Mouse (Mus musculus) MEL (cell line): ENCODE data around the gene Cela3b. TPM values are rescaled to one million over a fixed set of nuclear protein-coding genes. Genes with fewer than 3 reads are reported as not detected.

Experiments
- DNase-seq: peaks from one replicate; pipeline ENCODE4 v3.0.0; 2011; ENCODE audit warnings: low read depth, low spot score
- H3K27ac ChIP-seq: 2 replicates; pipeline ENCODE4 v1.5.1; 2012; ENCODE audit warnings: low read depth, mild to moderate bottlenecking, control low read depth, low read length, moderate library complexity; ENCODE audit not compliant: control insufficient read depth
- H3K27me3 ChIP-seq, 2 experiments: fragments of 150-350 bp in 1 of 2; sonication (generic) in 1 of 2; 2 replicates each; pipeline ENCODE4 v1.6.1; 2012; ENCODE audit warnings: low read length in 2 of 2, mild to moderate bottlenecking in 2 of 2, improper control_type of control experiment in 1 of 2, moderate library complexity in 1 of 2; ENCODE audit not compliant: insufficient read depth in 2 of 2, control insufficient read depth in 1 of 2
- H3K36me3 ChIP-seq, 2 experiments: 2 replicates each; pipeline ENCODE4 v1.6.1; 2012 to 2014; ENCODE audit warnings: low read length in 2 of 2, improper control_type of control experiment in 1 of 2, inconsistent platforms in 1 of 2, mild to moderate bottlenecking in 1 of 2; ENCODE audit not compliant: insufficient read depth in 2 of 2, control insufficient read depth in 1 of 2
- H3K4me1 ChIP-seq, 2 experiments: fragments of 150-350 bp in 1 of 2; sonication (generic) in 1 of 2; 2 replicates each; pipeline ENCODE4 v1.6.1; 2012; ENCODE audit warnings: low read length in 2 of 2, improper control_type of control experiment in 1 of 2, mild to moderate bottlenecking in 1 of 2; ENCODE audit not compliant: insufficient read depth in 2 of 2, control insufficient read depth in 1 of 2
- H3K4me3 ChIP-seq, 2 experiments: fragments of 150-350 bp in 1 of 2; sonication (generic) in 1 of 2; 2 replicates each; pipeline ENCODE4 v1.5.1; 2012; ENCODE audit warnings: low read depth in 2 of 2, low read length in 2 of 2, mild to moderate bottlenecking in 2 of 2, moderate library complexity in 2 of 2, control low read depth in 1 of 2, improper control_type of control experiment in 1 of 2; ENCODE audit not compliant: control insufficient read depth in 1 of 2, insufficient read depth in 1 of 2
- H3K79me2 ChIP-seq: 2 replicates; pipeline ENCODE4 v1.6.1; 2012; ENCODE audit warnings: mild to moderate bottlenecking, low read length, moderate library complexity; ENCODE audit not compliant: control insufficient read depth, poor library complexity, insufficient read depth
- H3K9ac ChIP-seq: 2 replicates; pipeline ENCODE4 v1.6.1; 2012; ENCODE audit warnings: low read depth, mild to moderate bottlenecking, control low read depth, low read length, moderate library complexity; ENCODE audit not compliant: control insufficient read depth, poor library complexity, severe bottlenecking
- H3K9me3 ChIP-seq: fragments of 150-350 bp; sonication (generic); replicated peaks from 2 replicates; pipeline ENCODE4 v1.6.1; 2012; ENCODE audit warnings: mild to moderate bottlenecking, low read length, improper control_type of control experiment, moderate library complexity; ENCODE audit not compliant: insufficient read depth
- BHLHE40 ChIP-seq: IDR thresholded peaks from 2 replicates; pipeline ENCODE4 v1.6.1; 2012; ENCODE audit warnings: low read depth, mild to moderate bottlenecking, inconsistent platforms, low read length, improper control_type of control experiment, borderline replicate concordance
- CHD1 ChIP-seq: IDR thresholded peaks from 2 replicates; pipeline ENCODE4 v1.6.1; 2012; ENCODE audit warnings: low read depth, mild to moderate bottlenecking, inconsistent platforms, low read length, improper control_type of control experiment
- CHD2 ChIP-seq: IDR thresholded peaks from 2 replicates; pipeline ENCODE4 v1.6.1; 2011; ENCODE audit warnings: low read length, improper control_type of control experiment
- E2F4 ChIP-seq: IDR thresholded peaks from 2 replicates; pipeline ENCODE4 v1.6.1; 2011; ENCODE audit warnings: low read depth, low read length, improper control_type of control experiment, borderline replicate concordance
- ELF1 ChIP-seq: IDR thresholded peaks from 2 replicates; pipeline ENCODE4 v1.6.1; 2014; ENCODE audit warnings: low read depth, mild to moderate bottlenecking, inconsistent platforms, low read length, improper control_type of control experiment, moderate library complexity
- ETS1 ChIP-seq: IDR thresholded peaks from 2 replicates; pipeline ENCODE4 v1.6.1; 2012; ENCODE audit warnings: low read depth, mild to moderate bottlenecking, inconsistent platforms, low read length, improper control_type of control experiment, moderate library complexity
- GABPA ChIP-seq: IDR thresholded peaks from 2 replicates; pipeline ENCODE4 v1.6.1; 2012; ENCODE audit warnings: low read depth, mild to moderate bottlenecking, inconsistent platforms, low read length, improper control_type of control experiment, moderate library complexity
- GATA1 ChIP-seq: IDR thresholded peaks from 2 replicates; pipeline ENCODE4 v1.6.1; 2011; ENCODE audit warnings: low read depth, low read length, improper control_type of control experiment
- HCFC1 ChIP-seq: IDR thresholded peaks from 2 replicates; pipeline ENCODE4 v1.6.1; 2012; ENCODE audit warnings: low read depth, mild to moderate bottlenecking, inconsistent platforms, low read length, improper control_type of control experiment, moderate library complexity
- JUND ChIP-seq: IDR thresholded peaks from 2 replicates; pipeline ENCODE4 v1.6.1; 2011; ENCODE audit warnings: low read depth, mild to moderate bottlenecking, improper control_type of control experiment, low read length
- KAT2A ChIP-seq: conservative IDR thresholded peaks from 2 replicates; pipeline ENCODE4 v1.6.1; 2012; ENCODE audit warnings: low read depth, low read length, improper control_type of control experiment, inconsistent platforms
- MAX ChIP-seq: IDR thresholded peaks from 2 replicates; pipeline ENCODE4 v1.6.1; 2011; ENCODE audit warnings: low read length, improper control_type of control experiment
- MAZ ChIP-seq: IDR thresholded peaks from 2 replicates; pipeline ENCODE4 v1.6.1; 2012; ENCODE audit warnings: low read depth, mild to moderate bottlenecking, inconsistent platforms, low read length, improper control_type of control experiment
- MXI1 ChIP-seq: IDR thresholded peaks from 2 replicates; pipeline ENCODE4 v1.6.1; 2011; ENCODE audit warnings: mild to moderate bottlenecking, low read depth, low read length, improper control_type of control experiment
- MYB ChIP-seq: IDR thresholded peaks from 2 replicates; pipeline ENCODE4 v1.6.1; 2011; ENCODE audit warnings: mild to moderate bottlenecking, low read depth, low read length, improper control_type of control experiment
- MYC ChIP-seq: IDR thresholded peaks from 2 replicates; pipeline ENCODE4 v1.6.1; 2011; ENCODE audit warnings: low read depth, mild to moderate bottlenecking, low read length, improper control_type of control experiment, moderate library complexity
- NELFE ChIP-seq: IDR thresholded peaks from 2 replicates; pipeline ENCODE4 v1.6.1; 2011; ENCODE audit warnings: low read depth, low read length, improper control_type of control experiment
- POLR2A ChIP-seq, 2 experiments: IDR thresholded peaks; 2 replicates each; pipeline ENCODE4 v1.6.1; 2011 to 2012; ENCODE audit warnings: low read length in 2 of 2, mild to moderate bottlenecking in 2 of 2, control low read depth in 1 of 2, improper control_type of control experiment in 1 of 2, low read depth in 1 of 2, moderate library complexity in 1 of 2; ENCODE audit not compliant: control insufficient read depth in 1 of 2, insufficient read depth in 1 of 2, poor library complexity in 1 of 2
- POLR2AphosphoS2 ChIP-seq: IDR thresholded peaks from 2 replicates; pipeline ENCODE4 v1.6.1; 2011; ENCODE audit warnings: low read length, improper control_type of control experiment
- POLR2AphosphoS5 ChIP-seq: IDR thresholded peaks from 2 replicates; pipeline ENCODE4 v1.6.1; 2012; ENCODE audit warnings: low read depth, borderline replicate concordance, mild to moderate bottlenecking, inconsistent platforms, low read length, moderate library complexity, mixed read lengths
- RAD21 ChIP-seq: IDR thresholded peaks from 2 replicates; pipeline ENCODE4 v1.6.1; 2011; ENCODE audit warnings: mild to moderate bottlenecking, low read depth, low read length, improper control_type of control experiment
- SMC3 ChIP-seq: IDR thresholded peaks from 2 replicates; pipeline ENCODE4 v1.6.1; 2011; ENCODE audit warnings: low read depth, low read length, improper control_type of control experiment
- TBP ChIP-seq: IDR thresholded peaks from 2 replicates; pipeline ENCODE4 v1.8.0; 2011; ENCODE audit warnings: low read depth, low read length, improper control_type of control experiment
- TCF12 ChIP-seq: IDR thresholded peaks from 2 replicates; pipeline ENCODE4 v1.6.1; 2014; ENCODE audit warnings: low read depth, mild to moderate bottlenecking, inconsistent platforms, low read length, improper control_type of control experiment, moderate library complexity
- UBTF ChIP-seq: IDR thresholded peaks from 2 replicates; pipeline ENCODE4 v1.6.1; 2012; ENCODE audit warnings: low read depth, mild to moderate bottlenecking, inconsistent platforms, low read length, improper control_type of control experiment, moderate library complexity, borderline replicate concordance; ENCODE audit not compliant: insufficient read depth
- USF2 ChIP-seq, 2 experiments: IDR thresholded peaks; 2 replicates each; pipeline ENCODE4 v1.6.1; 2011 to 2012; ENCODE audit warnings: improper control_type of control experiment in 2 of 2, low read length in 2 of 2, borderline replicate concordance in 1 of 2, inconsistent platforms in 1 of 2, low read depth in 1 of 2, mild to moderate bottlenecking in 1 of 2; ENCODE audit not compliant: insufficient read depth in 1 of 2
- ZC3H11A ChIP-seq: IDR thresholded peaks from 2 replicates; pipeline ENCODE4 v1.6.1; 2012; ENCODE audit warnings: low read depth, mild to moderate bottlenecking, inconsistent platforms, low read length, improper control_type of control experiment
- ZMIZ1 ChIP-seq: IDR thresholded peaks from 2 replicates; pipeline ENCODE4 v1.6.1; 2012; ENCODE audit warnings: low read depth, mild to moderate bottlenecking, inconsistent platforms, low read length, improper control_type of control experiment, moderate library complexity
- polyA plus RNA-seq, 2 experiments: library from polyadenylated mRNA; stranded (reverse) in 1 of 2; unstranded in 1 of 2; fragments of >175 nt in 1 of 2; fragments of >200 nt in 1 of 2; gene quantifications; 2 replicates each; pipeline versions ENCODE4 v1.2.1 to v1.2.4; 2012; ENCODE audit warnings: low replicate concordance in 2 of 2, low read depth in 1 of 2; ENCODE audit not compliant: insufficient read length in 2 of 2, insufficient read depth in 1 of 2, missing spikeins in 1 of 2
- total RNA-seq: library from RNA; depleted of rRNA; stranded (reverse); fragments of 300-350 nt; gene quantifications from 2 replicates; pipeline ENCODE4 v1.2.3, GENCODE M21; 2012

Cela3b gene
- total and polyA plus RNA-seq, 3 experiments: not detected

GRCm38 (mm10) chr4:137457292-137457691 is 27.0 kb upstream of the Cela3b start:
- Histone ChIP-seq H3K79me2 (no peaks in the 10 kb centered on the region), H3K36me3 (no peaks in the 10 kb centered on the region), H3K4me3 (no peak overlapping the region), H3K4me1 (no peaks in the 10 kb centered on the region), H3K27me3 (no peaks in the 10 kb centered on the region), H3K9ac (no peak overlapping the region), H3K9me3 (no peaks in the 10 kb centered on the region), H3K27ac (no peak overlapping the region)
- TF ChIP-seq HCFC1 (no peak), TBP (no peak), GABPA (no peak), CHD2 (no peak), ELF1 (no peak), JUND (no peak), UBTF (no peak), MAX (no peak), NELFE (no peak), ZMIZ1 (no peak), MYC (no peak), POLR2A (IDR thresholded peaks at IDR 0.05; ENCODE audit: control insufficient read depth in 1 of 2, insufficient read depth in 1 of 2, low read depth in 1 of 2, low read length in 2 of 2, poor library complexity in 1 of 2) (no peak), TCF12 (no peak), MYB (no peak), CHD1 (no peak), KAT2A (no peak), MXI1 (no peak)
- no peak for DNase-seq

GRCm38 (mm10) chr4:137456581-137456980 is 26.2 kb upstream of the Cela3b start:
- no peaks in the 10 kb centered on the region for H3K9me3 ChIP-seq
- no peak overlapping the region for H3K27ac ChIP-seq
- H3K4me1 ChIP-seq: no peaks in the 10 kb centered on the region
- no peak overlapping the region for H3K4me3 ChIP-seq
- no peak for DNase-seq
- H3K9ac ChIP-seq: no peak overlapping the region
- no peaks in the 10 kb centered on the region for H3K79me2 ChIP-seq
- no peak for TF ChIP-seq HCFC1
- TF ChIP-seq POLR2AphosphoS2: no peak
- TF ChIP-seq E2F4: no peak
- no peak for TF ChIP-seq ZMIZ1
- TF ChIP-seq UBTF: no peak
- no peak for TF ChIP-seq GATA1
- no peak for TF ChIP-seq RAD21
- TF ChIP-seq USF2 (IDR thresholded peaks at IDR 0.05; ENCODE audit: borderline replicate concordance in 1 of 2, insufficient read depth in 1 of 2, low read depth in 1 of 2, low read length in 2 of 2): no peak
- no peak for TF ChIP-seq ETS1
- no peak for TF ChIP-seq ELF1
- TF ChIP-seq MAZ: no peak
- no peak for TF ChIP-seq NELFE
- TF ChIP-seq BHLHE40: no peak
- no peak for TF ChIP-seq POLR2AphosphoS5
- no peak for TF ChIP-seq CHD2
- no peak for TF ChIP-seq ZC3H11A
- no peak for TF ChIP-seq SMC3
- no peaks in the 10 kb centered on the region for H3K27me3 ChIP-seq
- no peaks in the 10 kb centered on the region for H3K36me3 ChIP-seq
